Mouse (Mus musculus) spleen, adult 2 months (tissue): ENCODE results near the gene Lrp6.

Source experiments
- CTCF ChIP-seq: fragments of 200-500 bp; IDR thresholded peaks from 2 replicates; pipeline ENCODE4 v1.5.1; 2011; ENCODE audit warnings: mild to moderate bottlenecking, inconsistent platforms; ENCODE audit not compliant: insufficient read depth, insufficient read length, insufficient replicate concordance; ENCODE audit errors: extremely low read depth
- POLR2A ChIP-seq: fragments of 200-500 bp; IDR thresholded peaks from 2 replicates; pipeline ENCODE4 v1.6.1; 2011; ENCODE audit warnings: low read depth, low read length, inconsistent platforms

- TF ChIP-seq CTCF (no peak), POLR2A (no peak)
These were observed 93.6 kb downstream of the Lrp6 start for GRCm38 (mm10) chr6:134473143-134473561.
